Mouse (Mus musculus): ENCODE measurements at regions not wholly inside any gene's neighbourhood (a gene's known extent, or its start where the extent isn't known, plus 50 kb on each side); places are given as distances from the start of the nearest gene placed in this dataset.
"Not testable (repeated sequence)": the region's sequence is repeated elsewhere in the genome, so short reads cannot be mapped to it uniquely, and the experiment has no call there.

- Histone ChIP-seq H3K27me3 (replicated peaks; ENCODE audit: control insufficient read depth, insufficient read depth, low read length) (no peaks in the 10 kb centered on the region), H3K9ac (ENCODE audit: low read depth, low read length) (no peak overlapping the region), H3K36me3 (ENCODE audit: control insufficient read depth, insufficient read depth, low read length) (no peaks in the 10 kb centered on the region), H3K9me3 (ENCODE audit: control insufficient read depth, low read length) (no peaks in the 10 kb centered on the region), H3K4me3 (ENCODE audit: low read length) (no peak overlapping the region), H3K4me2 (ENCODE audit: low read length) (no peak overlapping the region), H3K27ac (ENCODE audit: low read depth, low read length) (no peak overlapping the region), H3K4me1 (ENCODE audit: control insufficient read depth, insufficient read depth, low read depth, low read length) (no peaks in the 10 kb centered on the region)
- 82% methylated on average over 3 of the region's 3 CpGs for WGBS
- ATAC-seq, result no peak
These were observed 111.9 kb downstream of the Ibtk start for GRCm38 (mm10) chr9:85637274-85637673.

DNA sequence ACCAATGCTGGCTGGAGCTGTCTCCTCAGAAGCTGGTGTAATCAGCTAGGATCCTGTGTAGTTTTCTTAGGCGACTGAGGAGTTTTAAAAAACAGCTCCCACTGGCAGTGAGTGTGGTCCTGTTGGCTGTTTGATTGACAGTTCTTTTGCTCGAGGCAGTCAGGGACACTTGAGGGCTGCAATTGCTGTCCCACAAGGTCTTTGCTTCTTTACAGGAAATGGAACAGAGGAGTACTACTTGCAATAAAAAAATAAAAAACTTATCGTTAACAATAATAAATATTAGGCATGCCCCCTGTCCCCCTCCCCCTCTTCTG, 113.0 kb downstream of the Ibtk start:
- 0 out of 2 replicates have a peak, but pooled peaks have one; percentile 17 for ATAC-seq
- Histone ChIP-seq H3K27me3 (replicated peaks; ENCODE audit: control insufficient read depth, insufficient read depth, low read length) (no peaks in the 10 kb centered on the region), H3K4me2 (ENCODE audit: low read length) (no peak overlapping the region), H3K9ac (ENCODE audit: low read depth, low read length) (no peak overlapping the region), H3K36me3 (ENCODE audit: control insufficient read depth, insufficient read depth, low read length) (no peaks in the 10 kb centered on the region), H3K4me1 (ENCODE audit: control insufficient read depth, insufficient read depth, low read depth, low read length) (no peaks in the 10 kb centered on the region), H3K9me3 (ENCODE audit: control insufficient read depth, low read length) (no peaks in the 10 kb centered on the region), H3K4me3 (ENCODE audit: low read length) (no peak overlapping the region), H3K27ac (ENCODE audit: low read depth, low read length) (no peak overlapping the region)
- WGBS, result 67% methylated on average over 3 of the region's 3 CpGs

GRCm38 (mm10) chr9:85635438-85636130, 113.5 kb downstream of the Ibtk start:
- H3K9ac ChIP-seq (ENCODE audit: low read depth, low read length), result no peak overlapping the region
- no peak overlapping the region for H3K27ac ChIP-seq (ENCODE audit: low read depth, low read length)
- no peaks in the 10 kb centered on the region for H3K4me1 ChIP-seq (ENCODE audit: control insufficient read depth, insufficient read depth, low read depth, low read length)
- peak overlapping the region; percentile 6; the same call in 1 of the 2 replicates for H3K4me2 ChIP-seq (ENCODE audit: low read length)
- no peaks in the 10 kb centered on the region for H3K9me3 ChIP-seq (ENCODE audit: control insufficient read depth, low read length)
- ATAC-seq, result peak; percentile 60; the same call in 1 of the 2 replicates
- no peaks in the 10 kb centered on the region for H3K36me3 ChIP-seq (ENCODE audit: control insufficient read depth, insufficient read depth, low read length)
- no peaks in the 10 kb centered on the region for H3K27me3 ChIP-seq (replicated peaks; ENCODE audit: control insufficient read depth, insufficient read depth, low read length)
- H3K4me3 ChIP-seq (ENCODE audit: low read length), result no peak overlapping the region
- 77% methylated on average over 12 of the region's 12 CpGs for WGBS

DNA sequence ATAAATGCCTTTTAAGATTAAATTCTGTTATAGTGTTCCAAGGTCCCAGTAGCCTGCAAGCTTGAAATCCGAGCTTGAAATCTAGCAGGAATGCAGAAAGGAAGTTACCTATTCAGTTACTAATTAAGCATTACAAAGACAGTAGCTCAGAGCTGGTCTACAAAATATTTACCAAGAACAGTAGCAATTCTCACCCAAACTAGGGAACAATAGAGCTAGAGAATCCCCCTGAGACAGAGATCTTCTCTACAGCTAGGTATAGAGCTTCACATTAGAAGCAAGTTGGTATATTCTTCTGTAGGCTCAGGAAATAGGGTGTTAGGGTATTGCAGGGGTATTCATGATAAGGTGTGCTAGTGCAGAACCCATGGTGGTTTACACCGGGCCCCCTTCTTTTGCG, 114.3 kb downstream of the Ibtk start:
- 83% methylated on average over 3 of the region's 3 CpGs for WGBS

GRCm38 (mm10) chr9:85617972-85618371, 131.2 kb downstream of the Ibtk start:
- no peak overlapping the region for H3K9ac ChIP-seq (ENCODE audit: low read depth, low read length)
- H3K4me2 ChIP-seq (ENCODE audit: low read length), result no peak overlapping the region
- H3K9me3 ChIP-seq (ENCODE audit: control insufficient read depth, low read length), result no peaks in the 10 kb centered on the region
- H3K27me3 ChIP-seq (replicated peaks; ENCODE audit: control insufficient read depth, insufficient read depth, low read length), result no peaks in the 10 kb centered on the region
- ATAC-seq, result no peak
- H3K27ac ChIP-seq (ENCODE audit: low read depth, low read length), result no peak overlapping the region
- no peaks in the 10 kb centered on the region for H3K36me3 ChIP-seq (ENCODE audit: control insufficient read depth, insufficient read depth, low read length)
- H3K4me1 ChIP-seq (ENCODE audit: control insufficient read depth, insufficient read depth, low read depth, low read length), result no peaks in the 10 kb centered on the region
- 98% methylated on average over 3 of the region's 3 CpGs for WGBS
- H3K4me3 ChIP-seq (ENCODE audit: low read length), result no peak overlapping the region

More for the DNA sequence above, 114.3 kb downstream of the Ibtk start:
- H3K9me3 ChIP-seq (ENCODE audit: control insufficient read depth, low read length); H3K9ac ChIP-seq (ENCODE audit: low read depth, low read length); H3K4me1 ChIP-seq (ENCODE audit: control insufficient read depth, insufficient read depth, low read depth, low read length); H3K4me3 ChIP-seq (ENCODE audit: low read length); H3K36me3 ChIP-seq (ENCODE audit: control insufficient read depth, insufficient read depth, low read length); H3K27me3 ChIP-seq (replicated peaks; ENCODE audit: control insufficient read depth, insufficient read depth, low read length); ATAC-seq; H3K27ac ChIP-seq (ENCODE audit: low read depth, low read length); H3K4me2 ChIP-seq (ENCODE audit: low read length): not testable (repeated sequence)

DNA sequence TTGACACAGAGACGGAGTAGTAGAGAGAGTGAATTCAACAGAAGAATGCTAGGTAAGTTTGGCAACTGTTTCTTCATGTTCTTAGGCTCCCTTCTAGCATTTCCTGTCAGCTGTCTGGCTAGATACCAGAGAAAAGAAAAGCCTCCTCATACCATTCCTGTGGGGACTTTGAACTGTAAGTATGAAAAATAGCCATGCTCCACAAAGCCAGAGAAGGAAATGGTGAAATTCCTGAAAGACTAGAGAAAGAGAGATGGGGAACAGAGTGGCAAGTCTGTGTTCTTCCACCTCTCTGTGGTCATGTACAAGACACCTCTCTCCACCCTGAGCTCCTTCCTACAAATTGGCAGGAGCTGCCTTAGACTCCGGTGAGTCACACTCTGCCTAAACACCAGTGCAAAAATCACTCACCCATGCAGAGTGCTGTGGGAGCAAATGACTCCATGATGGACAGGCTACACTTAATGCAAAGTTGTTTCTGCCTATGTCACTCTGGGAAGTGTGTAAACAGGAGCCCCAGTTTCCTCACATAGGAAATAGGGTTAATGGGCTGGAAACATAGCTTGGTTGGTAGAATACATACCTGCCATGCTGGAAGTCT, 131.9 kb downstream of the Ibtk start:
- Histone ChIP-seq H3K4me1 (ENCODE audit: control insufficient read depth, insufficient read depth, low read depth, low read length) (no peaks in the 10 kb centered on the region), H3K4me3 (ENCODE audit: low read length) (no peak overlapping the region), H3K27me3 (replicated peaks; ENCODE audit: control insufficient read depth, insufficient read depth, low read length) (no peaks in the 10 kb centered on the region), H3K36me3 (ENCODE audit: control insufficient read depth, insufficient read depth, low read length) (no peaks in the 10 kb centered on the region), H3K4me2 (ENCODE audit: low read length) (no peak overlapping the region), H3K9ac (ENCODE audit: low read depth, low read length) (no peak overlapping the region), H3K9me3 (ENCODE audit: control insufficient read depth, low read length) (no peaks in the 10 kb centered on the region), H3K27ac (ENCODE audit: low read depth, low read length) (no peak overlapping the region)
- no peak for ATAC-seq
- WGBS, result 72% methylated on average over 2 of the region's 2 CpGs

- H3K9ac ChIP-seq (ENCODE audit: low read depth, low read length), result no peak overlapping the region
- H3K4me3 ChIP-seq (ENCODE audit: low read length), result no peak overlapping the region
- 82% methylated on average over 12 of the region's 12 CpGs for WGBS
- no peaks in the 10 kb centered on the region for H3K27me3 ChIP-seq (replicated peaks; ENCODE audit: control insufficient read depth, insufficient read depth, low read length)
- ATAC-seq, result no peak
- no peak overlapping the region for H3K4me2 ChIP-seq (ENCODE audit: low read length)
- no peaks in the 10 kb centered on the region for H3K9me3 ChIP-seq (ENCODE audit: control insufficient read depth, low read length)
- H3K36me3 ChIP-seq (ENCODE audit: control insufficient read depth, insufficient read depth, low read length), result no peaks in the 10 kb centered on the region
- no peak overlapping the region for H3K27ac ChIP-seq (ENCODE audit: low read depth, low read length)
- H3K4me1 ChIP-seq (ENCODE audit: control insufficient read depth, insufficient read depth, low read depth, low read length), result no peaks in the 10 kb centered on the region
These were observed 132.8 kb downstream of the Ibtk start for GRCm38 (mm10) chr9:85616266-85616869.

GRCm38 (mm10) chr9:85609152-85609551, 140.0 kb downstream of the Ibtk start:
- Histone ChIP-seq H3K4me3 (ENCODE audit: low read length) (no peak overlapping the region), H3K9me3 (ENCODE audit: control insufficient read depth, low read length) (no peaks in the 10 kb centered on the region), H3K27me3 (replicated peaks; ENCODE audit: control insufficient read depth, insufficient read depth, low read length) (no peaks in the 10 kb centered on the region), H3K4me1 (ENCODE audit: control insufficient read depth, insufficient read depth, low read depth, low read length) (no peaks in the 10 kb centered on the region), H3K36me3 (ENCODE audit: control insufficient read depth, insufficient read depth, low read length) (no peaks in the 10 kb centered on the region), H3K9ac (ENCODE audit: low read depth, low read length) (no peak overlapping the region), H3K4me2 (ENCODE audit: low read length) (no peak overlapping the region), H3K27ac (ENCODE audit: low read depth, low read length) (no peak overlapping the region)
- 51% methylated on average over 3 of the region's 3 CpGs for WGBS
- peak; percentile 93 for ATAC-seq

DNA sequence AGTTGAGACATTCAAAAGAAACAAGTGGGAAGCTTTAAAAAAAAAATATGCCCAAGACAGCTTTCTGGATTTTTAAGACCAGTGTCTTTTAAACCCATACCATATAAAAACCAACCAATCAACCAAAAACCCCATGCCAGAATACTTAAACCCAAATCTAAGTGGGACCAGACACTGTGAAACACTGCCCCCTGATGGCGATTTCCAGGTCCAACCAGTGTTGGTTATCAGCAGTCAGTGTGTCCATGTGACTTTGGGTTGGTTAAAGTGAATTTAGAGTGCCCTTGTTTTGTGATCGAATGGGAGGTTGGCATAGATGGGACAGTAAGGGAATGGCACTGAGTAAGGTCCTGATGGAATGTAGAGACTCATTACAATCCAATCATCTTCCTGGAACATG, 152.2 kb downstream of the Ibtk start:
- WGBS, result 39% methylated on average over 2 of the region's 2 CpGs
- H3K9me3 ChIP-seq (ENCODE audit: control insufficient read depth, low read length), result no peaks in the 10 kb centered on the region

More for the DNA sequence above, 152.2 kb downstream of the Ibtk start:
- no peaks in the 10 kb centered on the region for H3K4me1 ChIP-seq (ENCODE audit: control insufficient read depth, insufficient read depth, low read depth, low read length)
- no peaks in the 10 kb centered on the region for H3K27me3 ChIP-seq (replicated peaks; ENCODE audit: control insufficient read depth, insufficient read depth, low read length)
- H3K27ac ChIP-seq (ENCODE audit: low read depth, low read length), result no peak overlapping the region
- H3K36me3 ChIP-seq (ENCODE audit: control insufficient read depth, insufficient read depth, low read length), result no peaks in the 10 kb centered on the region
- no peak for ATAC-seq
- H3K4me3 ChIP-seq (ENCODE audit: low read length), result no peak overlapping the region
- no peak overlapping the region for H3K4me2 ChIP-seq (ENCODE audit: low read length)
- no peak overlapping the region for H3K9ac ChIP-seq (ENCODE audit: low read depth, low read length)
